Mouse (Mus musculus): ENCODE data around the gene Pnpla7. TPM values are rescaled to one million over a fixed set of nuclear protein-coding genes. Genes with fewer than 3 reads are reported as not detected.
"Not testable (repeated sequence)": the region's sequence is repeated elsewhere in the genome, so short reads cannot be mapped to it uniquely, and the experiment has no call there.

Gene Pnpla7
- 10 to 100 TPM; 19.5 to 20.5 TPM for total RNA-seq (2021)

- peak; percentile 87 for DNase-seq
- intact Hi-C loops (cut with DNase I) = no loop called here
Observed at GRCm38 (mm10) chr2:24975704-24976297, at the start of gene Pnpla7. Gene Pnpla7, plus strand, starts transcription at chr2:24976033.

- no peak for DNase-seq
- intact Hi-C loops (cut with DNase I) = no loop called here
Observed at GRCm38 (mm10) chr2:24926345-24926964, 49.4 kb upstream of the Pnpla7 start.

GRCm38 (mm10) chr2:24926965-24927358 is 48.9 kb upstream of the Pnpla7 start:
- intact Hi-C loops (cut with DNase I) = no loop called here
- DNase-seq = no peak

- no peak for DNase-seq
Observed at GRCm38 (mm10) chr2:24927810-24928479, 47.9 kb upstream of the Pnpla7 start.

GRCm38 (mm10) chr2:24929119-24929518 is 46.7 kb upstream of the Pnpla7 start:
- DNase-seq = no peak
- intact Hi-C loops (cut with DNase I) = no loop called here

More at GRCm38 (mm10) chr2:24927810-24928479, 47.9 kb upstream of the Pnpla7 start:
- intact Hi-C loops (cut with DNase I) = no loop called here

GRCm38 (mm10) chr2:24929593-24929992 is 46.2 kb upstream of the Pnpla7 start:
- intact Hi-C loops (cut with DNase I) = no loop called here
- no peak for DNase-seq

- intact Hi-C loops (cut with DNase I) = no loop called here
- no peak for DNase-seq
Observed at GRCm38 (mm10) chr2:24934441-24934963, 41.3 kb upstream of the Pnpla7 start.

GRCm38 (mm10) chr2:24935057-24935796 is 40.6 kb upstream of the Pnpla7 start, which contains the start of gene Arrdc1:
Gene Arrdc1, minus strand, starts transcription at chr2:24935252.
- peak; percentile 91 to 94 for DNase-seq
- intact Hi-C loops (cut with DNase I) = no loop called here

- intact Hi-C loops (cut with DNase I) = no loop called here
- no peak for DNase-seq
Observed at GRCm38 (mm10) chr2:24942092-24942491, 33.7 kb upstream of the Pnpla7 start.

GRCm38 (mm10) chr2:24944304-24944703 is 31.5 kb upstream of the Pnpla7 start:
- intact Hi-C loops (cut with DNase I) = not testable (repeated sequence)

GRCm38 (mm10) chr2:24949421-24950188 is 26.2 kb upstream of the Pnpla7 start, which contains the start of gene Zmynd19:
Gene Zmynd19, plus strand, starts transcription at chr2:24949792.
- DNase-seq = peak; percentile 98
- intact Hi-C loops (cut with DNase I) = loop anchor here (5.0 kb wide), 1 partner anchor 97 kb away; no protein-coding TSS in a partner anchor

More at GRCm38 (mm10) chr2:24944304-24944703, 31.5 kb upstream of the Pnpla7 start:
- peak; percentile 19 to 35 for DNase-seq

- intact Hi-C loops (cut with DNase I) = loop anchor here (5.0 kb wide), 1 partner anchor 98 kb away; no protein-coding TSS in a partner anchor
- DNase-seq = no peak
Observed at GRCm38 (mm10) chr2:24950189-24950535, 25.7 kb upstream of the Pnpla7 start.

GRCm38 (mm10) chr2:24952537-24953055 is 23.2 kb upstream of the Pnpla7 start:
- DNase-seq = no peak
- intact Hi-C loops (cut with DNase I) = loop anchor here (5.0 kb wide), 1 partner anchor 100 kb away; no protein-coding TSS in a partner anchor

GRCm38 (mm10) chr2:24960910-24961309 is 14.9 kb upstream of the Pnpla7 start:
- intact Hi-C loops (cut with DNase I) = loop anchor here (5.0 kb wide), 1 partner anchor 41 kb away; no protein-coding TSS in a partner anchor
- peak; percentile 29 to 42 for DNase-seq

GRCm38 (mm10) chr2:24962304-24963000 is 13.4 kb upstream of the Pnpla7 start, which contains the start of gene Dph7:
Gene Dph7, plus strand, starts transcription at chr2:24962400.
- peak; percentile 84 to 91 for DNase-seq
- intact Hi-C loops (cut with DNase I) = loop anchor here (5.0 kb wide), 1 partner anchor 40 kb away; no protein-coding TSS in a partner anchor

GRCm38 (mm10) chr2:24970386-24970785 is 5.4 kb upstream of the Pnpla7 start:
- intact Hi-C loops (cut with DNase I) = no loop called here

GRCm38 (mm10) chr2:24974452-24974851 is 1.4 kb upstream of the Pnpla7 start:
- intact Hi-C loops (cut with DNase I); DNase-seq: not testable (repeated sequence)

More at GRCm38 (mm10) chr2:24970386-24970785, 5.4 kb upstream of the Pnpla7 start:
- DNase-seq = no peak

- intact Hi-C loops (cut with DNase I) = no loop called here
- peak; percentile 97 to 98 for DNase-seq
Observed at GRCm38 (mm10) chr2:24974906-24975703, 728 bp upstream of the Pnpla7 start, which contains the start of gene Mrpl41. Gene Mrpl41, minus strand, starts transcription at chr2:24975098.

Measured in heart, postnatal 10 days (tissue).